Mouse (Mus musculus) lung, embryonic 15.5 days (tissue): Measurements from ENCODE around the gene Lrp10. TPM values are rescaled to one million over a fixed set of nuclear protein-coding genes. Genes with fewer than 3 reads are reported as not detected.

Source experiments
- ATAC-seq: fragments of 200-750 bp; cut with Nextera tagmentation; 2 replicates; pipeline ENCODE4 v1.8.0; 2017; ENCODE audit warnings: moderate number of reproducible peaks, borderline replicate concordance; ENCODE audit not compliant: low FRiP score, low TSS enrichment; ENCODE audit errors: extremely low read depth
- H3K27ac ChIP-seq: fragments of 300-500 bp; sonication (generic); 2 replicates; pipeline ENCODE4 v1.5.1; 2015; ENCODE audit warnings: moderate library complexity, mild to moderate bottlenecking, inconsistent platforms
- H3K27me3 ChIP-seq: fragments of 300-500 bp; sonication (generic); 2 replicates; pipeline ENCODE4 v1.6.1; 2015; ENCODE audit warnings: inconsistent platforms
- H3K36me3 ChIP-seq: fragments of 300-500 bp; sonication (generic); 2 replicates; pipeline ENCODE4 v1.6.1; 2015; ENCODE audit warnings: inconsistent platforms
- H3K4me1 ChIP-seq: fragments of 300-500 bp; sonication (generic); 2 replicates; pipeline ENCODE4 v1.6.1; 2015; ENCODE audit warnings: inconsistent platforms
- H3K4me2 ChIP-seq: fragments of 300-500 bp; sonication (generic); 2 replicates; pipeline ENCODE4 v1.6.1; 2015; ENCODE audit warnings: inconsistent platforms, mild to moderate bottlenecking, moderate library complexity
- H3K4me3 ChIP-seq: fragments of 300-500 bp; sonication (generic); 2 replicates; pipeline ENCODE4 v1.5.1; 2015; ENCODE audit warnings: mild to moderate bottlenecking, inconsistent platforms
- H3K9ac ChIP-seq: fragments of 300-500 bp; sonication (generic); 2 replicates; pipeline ENCODE4 v1.6.1; 2015; ENCODE audit warnings: inconsistent platforms
- H3K9me3 ChIP-seq: fragments of 300-500 bp; sonication (generic); 2 replicates; pipeline ENCODE4 v1.6.1; 2016; ENCODE audit warnings: inconsistent platforms
- WGBS: fragments of 180-500 bp; shearing (Covaris S2); methylation state at CpG from one replicate; pipeline ENCODE4 v1.1.7; 2015; 5-methylcytosine and 5-hydroxymethylcytosine counted together
- polyA plus RNA-seq: library from polyadenylated mRNA; unstranded; fragments of >200 nt; fragmentation: Nextera tagmentation; extraction: Ambion mirVana; gene quantifications from 2 replicates; pipeline ENCODE4 v1.2.1, GENCODE M21; 2015

Gene Lrp10
- polyA plus RNA-seq: 51.5 and 57.5 TPM in 2 replicates

GRCm38 (mm10) chr14:54463959-54464292 lies at the start of gene Lrp10:
TSS of gene Lrp10 (plus strand) at chr14:54464137.
- Histone ChIP-seq H3K4me3 (peak within 1 kb of the TSS; percentile 87), H3K4me1 (peaks cover 14% of the 10 kb centered on the region), H3K36me3 (peaks cover 23% of the 10 kb centered on the region), H3K27me3 (no peaks in the 10 kb centered on the region), H3K27ac (peak within 1 kb of the TSS; percentile 86), H3K4me2 (peak within 1 kb of the TSS; percentile 91), H3K9ac (peak within 1 kb of the TSS; percentile 82), H3K9me3 (no peaks in the 10 kb centered on the region)
- WGBS: under 1% methylated on average over 35 of the region's 35 CpGs
- ATAC-seq: peak; percentile 89

GRCm38 (mm10) chr14:54415241-54416020 lies 48.5 kb upstream of the Lrp10 start:
- H3K9ac ChIP-seq: peak overlapping the region; percentile 13; the same call in 1 of the 2 replicates
- ATAC-seq: peak; percentile 45; the same call in 1 of the 2 replicates
- WGBS: 16% methylated on average over 13 of the region's 13 CpGs

GRCm38 (mm10) chr14:54416229-54416775 lies 47.6 kb upstream of the Lrp10 start:
- peak overlapping the region; percentile 32 for H3K27ac ChIP-seq
- 44% methylated on average over 5 of the region's 5 CpGs for WGBS

More at GRCm38 (mm10) chr14:54415241-54416020, 48.5 kb upstream of the Lrp10 start:
- H3K4me1 ChIP-seq: peaks cover 47% of the 10 kb centered on the region
- peak overlapping the region; percentile 95 for H3K27ac ChIP-seq
- H3K4me2 ChIP-seq: peak overlapping the region; percentile 11; the same call in 1 of the 2 replicates
- H3K36me3 ChIP-seq: no peaks in the 10 kb centered on the region
- H3K4me3 ChIP-seq: no peak overlapping the region
- no peaks in the 10 kb centered on the region for H3K27me3 ChIP-seq
- H3K9me3 ChIP-seq: no peaks in the 10 kb centered on the region

GRCm38 (mm10) chr14:54416830-54417229 lies 47.1 kb upstream of the Lrp10 start:
- 78% methylated on average over 4 of the region's 4 CpGs for WGBS
- Histone ChIP-seq H3K27me3 (no peaks in the 10 kb centered on the region), H3K36me3 (no peaks in the 10 kb centered on the region), H3K9me3 (no peaks in the 10 kb centered on the region), H3K9ac (no peak overlapping the region), H3K4me3 (no peak overlapping the region), H3K27ac (peak overlapping the region; percentile 32), H3K4me2 (no peak overlapping the region), H3K4me1 (peaks cover 40% of the 10 kb centered on the region)
- ATAC-seq: no peak

More at GRCm38 (mm10) chr14:54416229-54416775, 47.6 kb upstream of the Lrp10 start:
- Histone ChIP-seq H3K9me3 (no peaks in the 10 kb centered on the region), H3K27me3 (no peaks in the 10 kb centered on the region), H3K9ac (no peak overlapping the region), H3K36me3 (no peaks in the 10 kb centered on the region), H3K4me3 (no peak overlapping the region), H3K4me1 (peaks cover 40% of the 10 kb centered on the region), H3K4me2 (no peak overlapping the region)
- no peak for ATAC-seq

GRCm38 (mm10) chr14:54417623-54418081 lies 46.3 kb upstream of the Lrp10 start, which contains the start of gene Slc7a7:
TSS of gene Slc7a7 (minus strand) at chr14:54417780.
- H3K36me3 ChIP-seq: no peaks in the 10 kb centered on the region
- ATAC-seq: peak; percentile 17; the same call in 1 of the 2 replicates
- peak within 1 kb of the TSS; percentile 32 for H3K27ac ChIP-seq

GRCm38 (mm10) chr14:54421014-54421413 lies 42.9 kb upstream of the Lrp10 start:
- 74% methylated on average over 2 of the region's 2 CpGs for WGBS

More at GRCm38 (mm10) chr14:54417623-54418081, 46.3 kb upstream of the Lrp10 start, which contains the start of gene Slc7a7:
- Histone ChIP-seq H3K9me3 (no peaks in the 10 kb centered on the region), H3K4me2 (peak within 1 kb of the TSS; percentile 37), H3K9ac (no peak within 1 kb of the TSS), H3K4me1 (peaks cover 40% of the 10 kb centered on the region), H3K4me3 (0 out of 2 replicates have a peak within 1 kb of the TSS, but pooled peaks have one; percentile 14), H3K27me3 (no peaks in the 10 kb centered on the region)
- WGBS: 13% methylated on average over 19 of the region's 19 CpGs

GRCm38 (mm10) chr14:54423406-54423805 lies 40.5 kb upstream of the Lrp10 start:
- no peaks in the 10 kb centered on the region for H3K27me3 ChIP-seq
- WGBS: 62% methylated on average over 5 of the region's 5 CpGs
- H3K4me3 ChIP-seq: no peak overlapping the region
- H3K27ac ChIP-seq: no peak overlapping the region
- 0 out of 2 replicates have a peak, but pooled peaks cover under 1% of the 10 kb centered on the region for H3K36me3 ChIP-seq
- H3K9me3 ChIP-seq: no peaks in the 10 kb centered on the region
- H3K4me2 ChIP-seq: no peak overlapping the region
- ATAC-seq: no peak
- H3K9ac ChIP-seq: no peak overlapping the region
- peaks cover 17% of the 10 kb centered on the region for H3K4me1 ChIP-seq

More at GRCm38 (mm10) chr14:54421014-54421413, 42.9 kb upstream of the Lrp10 start:
- Histone ChIP-seq H3K9me3 (no peaks in the 10 kb centered on the region), H3K4me3 (no peak overlapping the region), H3K27ac (no peak overlapping the region), H3K36me3 (no peaks in the 10 kb centered on the region), H3K9ac (no peak overlapping the region), H3K4me2 (no peak overlapping the region), H3K27me3 (no peaks in the 10 kb centered on the region), H3K4me1 (peaks cover 18% of the 10 kb centered on the region)
- no peak for ATAC-seq

- H3K9me3 ChIP-seq: no peaks in the 10 kb centered on the region
- no peaks in the 10 kb centered on the region for H3K27me3 ChIP-seq
- 74% methylated on average over 1 of the region's 1 CpGs for WGBS
- ATAC-seq: no peak
- H3K4me2 ChIP-seq: no peak overlapping the region
- no peak overlapping the region for H3K4me3 ChIP-seq
- no peak overlapping the region for H3K27ac ChIP-seq
- 0 out of 2 replicates have a peak, but pooled peaks cover 4% of the 10 kb centered on the region for H3K36me3 ChIP-seq
- peaks cover 28% of the 10 kb centered on the region for H3K4me1 ChIP-seq
- H3K9ac ChIP-seq: no peak overlapping the region
Observed at GRCm38 (mm10) chr14:54424634-54425033, 39.3 kb upstream of the Lrp10 start.

- no peak for ATAC-seq
- H3K9me3 ChIP-seq: no peaks in the 10 kb centered on the region
- H3K4me3 ChIP-seq: no peak overlapping the region
- H3K36me3 ChIP-seq: 0 out of 2 replicates have a peak, but pooled peaks cover 4% of the 10 kb centered on the region
- WGBS: 81% methylated on average over 1 of the region's 1 CpGs
- no peak overlapping the region for H3K9ac ChIP-seq
- no peak overlapping the region for H3K4me2 ChIP-seq
- H3K27me3 ChIP-seq: no peaks in the 10 kb centered on the region
- peaks cover 37% of the 10 kb centered on the region for H3K4me1 ChIP-seq
- no peak overlapping the region for H3K27ac ChIP-seq
Observed at GRCm38 (mm10) chr14:54425540-54425939, 38.4 kb upstream of the Lrp10 start.

- Histone ChIP-seq H3K4me1 (peaks cover 42% of the 10 kb centered on the region), H3K27ac (peak overlapping the region; percentile 92), H3K4me3 (peak overlapping the region; percentile 85), H3K9me3 (no peaks in the 10 kb centered on the region), H3K27me3 (no peaks in the 10 kb centered on the region), H3K4me2 (peak overlapping the region; percentile 63), H3K9ac (peak overlapping the region; percentile 89), H3K36me3 (0 out of 2 replicates have a peak, but pooled peaks cover 4% of the 10 kb centered on the region)
- no peak for ATAC-seq
- WGBS: 32% methylated on average over 14 of the region's 14 CpGs
Observed at GRCm38 (mm10) chr14:54426003-54426688, 37.8 kb upstream of the Lrp10 start.

- H3K4me1 ChIP-seq: peaks cover 42% of the 10 kb centered on the region
- H3K27me3 ChIP-seq: no peaks in the 10 kb centered on the region
- H3K36me3 ChIP-seq: 0 out of 2 replicates have a peak, but pooled peaks cover 4% of the 10 kb centered on the region
- peak within 1 kb of the TSS; percentile 85 for H3K4me3 ChIP-seq
- H3K27ac ChIP-seq: peak within 1 kb of the TSS; percentile 92
- H3K4me2 ChIP-seq: peak within 1 kb of the TSS; percentile 63
- H3K9me3 ChIP-seq: no peaks in the 10 kb centered on the region
- ATAC-seq: peak; percentile 67
- under 1% methylated on average over 48 of the region's 48 CpGs for WGBS
- H3K9ac ChIP-seq: peak within 1 kb of the TSS; percentile 89
Observed at GRCm38 (mm10) chr14:54426689-54427398, 37.1 kb upstream of the Lrp10 start, which contains the start of gene Mrpl52. TSS of gene Mrpl52 (plus strand) at chr14:54426909.
